Mouse (Mus musculus) spleen, adult 2 months (tissue): Measurements from ENCODE around the gene Zmym5.

Experiments
- CTCF ChIP-seq: fragments of 200-500 bp; IDR thresholded peaks from 2 replicates; pipeline ENCODE4 v1.5.1; 2011; ENCODE audit warnings: mild to moderate bottlenecking, inconsistent platforms; ENCODE audit not compliant: insufficient read depth, insufficient read length, insufficient replicate concordance; ENCODE audit errors: extremely low read depth
- POLR2A ChIP-seq: fragments of 200-500 bp; IDR thresholded peaks from 2 replicates; pipeline ENCODE4 v1.6.1; 2011; ENCODE audit warnings: low read depth, low read length, inconsistent platforms

DNA sequence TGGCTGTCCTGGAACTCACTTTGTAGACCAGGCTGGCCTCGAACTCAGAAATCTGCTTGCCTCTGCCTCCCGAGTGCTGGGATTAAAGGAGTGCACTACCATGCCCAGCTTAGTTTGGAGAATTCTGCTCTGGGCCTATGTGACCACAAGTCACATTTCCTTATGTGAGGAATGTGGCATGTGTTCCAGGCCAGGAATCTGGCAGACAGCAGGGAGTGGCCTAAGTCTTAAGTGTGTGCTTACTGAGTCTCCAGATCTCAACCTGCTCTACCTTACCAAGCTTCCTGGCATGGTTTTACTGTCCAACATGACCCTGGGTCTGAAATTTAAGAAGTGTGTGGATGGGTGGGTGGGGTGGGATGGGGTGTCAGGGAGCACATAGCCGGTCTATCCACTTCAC, 20.6 kb upstream of the Zmym5 start:
- TF ChIP-seq CTCF = no peak
- no peak for TF ChIP-seq POLR2A
